Mouse (Mus musculus) lung, embryonic 16.5 days (tissue): Measurements from ENCODE around the gene Ric1. TPM values are rescaled to one million over a fixed set of nuclear protein-coding genes. Genes with fewer than 3 reads are reported as not detected.
"Not testable (repeated sequence)": the region's sequence is repeated elsewhere in the genome, so short reads cannot be mapped to it uniquely, and the experiment has no call there.

ENCODE experiments used
- ATAC-seq: fragments of 200-750 bp; cut with Nextera tagmentation; 2 replicates; pipeline ENCODE4 v1.8.0; 2017; ENCODE audit warnings: low read depth, mild to moderate bottlenecking, moderate library complexity
- H3K27ac ChIP-seq: fragments of 300-500 bp; sonication (generic); 2 replicates; pipeline ENCODE4 v1.5.1; 2014; ENCODE audit warnings: mild to moderate bottlenecking, control low read depth, low read length
- H3K27me3 ChIP-seq: fragments of 300-500 bp; sonication (generic); 2 replicates; pipeline ENCODE4 v1.6.1; 2014; ENCODE audit warnings: low read depth, low read length, mixed read lengths; ENCODE audit not compliant: control insufficient read depth, insufficient read depth
- H3K36me3 ChIP-seq: fragments of 300-500 bp; sonication (generic); 2 replicates; pipeline ENCODE4 v1.6.1; 2014; ENCODE audit warnings: low read length; ENCODE audit not compliant: control insufficient read depth, insufficient read depth
- H3K4me1 ChIP-seq: fragments of 300-500 bp; sonication (generic); replicated peaks from 2 replicates; pipeline ENCODE4 v1.6.1; 2014; ENCODE audit warnings: low read length, mixed read lengths; ENCODE audit not compliant: control insufficient read depth, insufficient read depth
- H3K4me2 ChIP-seq: fragments of 300-500 bp; sonication (generic); 2 replicates; pipeline ENCODE4 v1.6.1; 2014; ENCODE audit warnings: low read depth, low read length, control low read depth
- H3K4me3 ChIP-seq: fragments of 300-500 bp; sonication (generic); 2 replicates; pipeline ENCODE4 v1.5.1; 2014; ENCODE audit warnings: mild to moderate bottlenecking, low read length, control low read depth
- H3K9ac ChIP-seq: fragments of 300-500 bp; sonication (generic); 2 replicates; pipeline ENCODE4 v1.6.1; 2014; ENCODE audit warnings: low read length, control low read depth
- H3K9me3 ChIP-seq: fragments of 300-500 bp; sonication (generic); 2 replicates; pipeline ENCODE4 v1.6.1; 2016; ENCODE audit warnings: low read length; ENCODE audit not compliant: control insufficient read depth
- WGBS: fragments of 180-500 bp; shearing (Covaris S2); extraction: QIAGEN DNeasy Blood & Tissue Kit; methylation state at CpG from one replicate; pipeline ENCODE4 v1.1.7; 2014; 5-methylcytosine and 5-hydroxymethylcytosine counted together
- polyA plus RNA-seq: library from polyadenylated mRNA; unstranded; fragments of >200 nt; fragmentation: Nextera tagmentation; extraction: Ambion mirVana; gene quantifications from 2 replicates; pipeline ENCODE4 v1.2.1, GENCODE M21; 2015

Ric1 gene
- polyA plus RNA-seq, 1 experiment from 2014 or later, result 13.5 TPM

DNA sequence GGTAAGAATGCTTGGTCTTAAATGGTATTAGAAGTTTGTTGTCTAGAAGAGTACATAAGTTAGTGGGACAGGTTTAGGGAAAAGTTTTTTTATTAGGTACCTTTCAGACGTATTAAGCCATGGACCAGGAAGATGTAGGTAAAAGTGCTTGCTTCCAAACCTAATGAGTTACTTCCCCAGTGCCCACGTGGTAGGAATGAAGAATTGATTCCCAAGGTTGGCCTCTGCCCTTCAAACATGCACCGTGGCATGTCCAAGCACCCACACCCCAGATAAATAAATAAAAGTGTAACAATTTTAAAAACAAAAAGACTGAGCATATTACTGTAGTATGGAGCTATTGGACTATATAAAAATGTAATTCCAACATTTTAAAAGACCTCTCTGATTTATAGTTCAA is 40.5 kb downstream of the Ric1 start:
- H3K36me3 ChIP-seq, result no peaks in the 10 kb centered on the region
- H3K27ac ChIP-seq, result peak overlapping the region; percentile 82
- H3K4me3 ChIP-seq, result no peak overlapping the region
- no peak overlapping the region for H3K4me2 ChIP-seq
- no peak overlapping the region for H3K9ac ChIP-seq
- no peaks in the 10 kb centered on the region for H3K4me1 ChIP-seq
- WGBS, result 37% methylated on average over 3 of the region's 3 CpGs
- no peaks in the 10 kb centered on the region for H3K9me3 ChIP-seq
- H3K27me3 ChIP-seq, result no peaks in the 10 kb centered on the region
- ATAC-seq, result no peak

DNA sequence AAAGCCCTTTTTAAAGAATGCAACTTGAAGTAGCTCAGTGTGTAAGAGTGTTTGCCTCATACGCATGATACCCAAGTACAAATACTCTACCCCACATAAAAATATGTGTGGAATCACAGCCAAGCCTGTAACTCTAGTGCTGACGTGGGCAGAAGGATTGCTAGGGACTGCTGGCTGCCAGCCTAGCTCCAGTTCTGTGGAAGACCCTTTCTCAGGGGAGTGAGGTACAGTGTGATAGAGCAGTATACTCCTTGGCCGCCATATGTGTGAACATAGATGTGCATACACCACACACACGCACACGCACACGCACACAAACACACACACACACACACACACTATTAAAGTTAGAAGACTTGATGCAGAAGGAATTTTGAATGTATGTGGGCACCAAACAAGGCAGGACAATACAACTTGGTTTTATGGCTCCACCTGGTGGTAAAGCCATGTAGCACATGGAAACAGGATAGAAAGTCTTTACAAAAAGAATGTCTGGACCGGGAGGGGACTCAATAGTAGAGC is 41.2 kb downstream of the Ric1 start:
- H3K4me2 ChIP-seq, result no peak overlapping the region
- H3K4me3 ChIP-seq, result no peak overlapping the region
- H3K27ac ChIP-seq, result peak overlapping the region; percentile 82
- H3K36me3 ChIP-seq, result no peaks in the 10 kb centered on the region
- H3K27me3 ChIP-seq, result no peaks in the 10 kb centered on the region
- WGBS, result 45% methylated on average over 7 of the region's 7 CpGs
- no peak overlapping the region for H3K9ac ChIP-seq
- ATAC-seq, result peak; percentile 94
- H3K9me3 ChIP-seq, result no peaks in the 10 kb centered on the region
- H3K4me1 ChIP-seq, result no peaks in the 10 kb centered on the region

DNA sequence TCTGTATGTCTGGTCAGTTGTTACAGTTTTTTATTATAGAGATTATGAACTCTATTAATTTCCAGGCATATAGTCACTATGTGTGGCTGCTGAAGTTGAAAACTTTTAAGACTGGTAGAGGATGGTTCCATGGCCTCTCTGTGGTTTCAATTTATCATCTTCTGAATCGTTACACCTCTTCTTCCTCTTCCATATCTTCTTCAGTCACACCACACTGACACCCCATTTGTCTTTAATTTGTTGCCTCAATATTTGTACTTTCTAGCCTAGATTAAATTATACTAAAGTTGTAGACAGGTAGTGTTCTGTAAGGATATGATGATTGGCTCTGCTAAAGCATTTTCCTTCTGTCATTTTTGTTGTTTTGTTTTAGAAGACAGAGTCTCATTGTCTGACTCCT is 44.4 kb downstream of the Ric1 start:
- Histone ChIP-seq H3K27ac (no peak overlapping the region), H3K4me1 (no peaks in the 10 kb centered on the region), H3K9ac (no peak overlapping the region), H3K4me2 (no peak overlapping the region), H3K4me3 (no peak overlapping the region), H3K36me3 (peaks cover 8% of the 10 kb centered on the region), H3K27me3 (no peaks in the 10 kb centered on the region), H3K9me3 (no peaks in the 10 kb centered on the region)
- WGBS, result 74% methylated on average over 1 of the region's 1 CpGs
- no peak for ATAC-seq

DNA sequence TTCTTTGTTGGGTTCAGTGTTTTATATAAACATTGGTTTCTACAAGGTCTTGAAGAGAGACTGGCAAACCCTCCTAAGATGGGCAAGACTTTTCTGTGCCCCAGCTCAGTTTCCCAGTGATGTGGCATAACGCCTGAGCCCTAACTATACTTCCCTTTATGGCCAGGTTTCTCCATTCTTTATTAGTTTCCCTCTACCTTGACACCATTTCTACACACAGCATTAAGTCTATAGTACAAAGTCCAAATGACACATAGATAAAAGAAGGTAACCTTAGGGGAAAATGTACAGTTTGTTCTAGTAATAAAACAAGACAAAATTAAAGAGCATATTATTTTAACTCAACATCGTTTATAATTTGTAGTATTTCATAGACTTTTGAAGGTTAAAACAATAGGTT is 60.4 kb downstream of the Ric1 start:
- H3K4me1 ChIP-seq, result no peaks in the 10 kb centered on the region
- no peak overlapping the region for H3K4me2 ChIP-seq
- no peak for ATAC-seq
- H3K9ac ChIP-seq, result no peak overlapping the region
- H3K36me3 ChIP-seq, result peaks cover 18% of the 10 kb centered on the region; the same call in 1 of the 2 replicates
- no peaks in the 10 kb centered on the region for H3K27me3 ChIP-seq
- no peak overlapping the region for H3K4me3 ChIP-seq
- WGBS, result 89% methylated on average over 2 of the region's 2 CpGs
- H3K27ac ChIP-seq, result no peak overlapping the region
- H3K9me3 ChIP-seq, result no peaks in the 10 kb centered on the region

DNA sequence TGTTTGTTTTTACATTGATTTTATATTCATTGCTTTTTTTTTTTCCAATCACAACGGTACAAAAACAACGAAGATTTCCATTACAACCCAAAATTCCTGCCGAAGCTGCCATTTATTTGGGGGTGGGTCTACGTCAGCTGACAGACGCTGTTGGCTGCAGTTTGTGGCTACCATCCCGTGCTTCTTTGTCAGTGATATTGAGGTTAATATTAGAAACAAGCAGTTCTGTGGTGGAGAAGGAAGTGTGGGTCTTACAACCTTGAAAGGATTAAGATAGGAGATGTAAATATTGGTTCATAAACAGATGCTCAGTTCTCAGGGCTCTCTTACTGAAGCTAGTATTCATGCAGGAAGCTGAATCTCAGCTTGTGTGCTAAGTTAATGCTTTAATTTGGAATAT is 61.7 kb downstream of the Ric1 start:
- no peaks in the 10 kb centered on the region for H3K4me1 ChIP-seq
- H3K27ac ChIP-seq, result no peak overlapping the region
- H3K4me3 ChIP-seq, result no peak overlapping the region
- 69% methylated on average over 6 of the region's 6 CpGs for WGBS
- H3K4me2 ChIP-seq, result no peak overlapping the region
- no peaks in the 10 kb centered on the region for H3K27me3 ChIP-seq
- no peaks in the 10 kb centered on the region for H3K9me3 ChIP-seq
- ATAC-seq, result no peak
- H3K9ac ChIP-seq, result no peak overlapping the region
- H3K36me3 ChIP-seq, result peaks cover 21% of the 10 kb centered on the region

DNA sequence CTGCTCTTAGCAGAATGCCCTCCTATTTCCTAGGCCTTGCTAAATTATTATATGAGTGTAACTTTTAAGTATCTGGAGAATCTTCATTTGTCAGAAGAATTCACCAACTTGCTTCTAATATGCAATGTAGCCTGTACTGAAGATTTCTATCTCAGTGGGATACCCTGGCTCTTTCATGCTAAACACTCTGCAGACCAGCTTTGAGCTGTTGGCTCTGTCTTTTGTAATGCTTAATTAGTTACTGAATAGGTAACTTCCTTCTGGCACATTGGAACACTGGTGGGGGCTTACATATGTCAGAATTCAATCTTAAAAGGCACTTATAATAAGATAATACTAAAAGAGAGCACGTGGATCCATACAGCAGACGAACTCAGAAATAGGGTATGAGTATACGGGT is 71.7 kb downstream of the Ric1 start:
- H3K27ac ChIP-seq, H3K4me2 ChIP-seq, H3K9ac ChIP-seq, H3K27me3 ChIP-seq, ATAC-seq, H3K4me1 ChIP-seq, H3K4me3 ChIP-seq, H3K9me3 ChIP-seq: not testable (repeated sequence)
- 88% methylated on average over 3 of the region's 3 CpGs for WGBS
- H3K36me3 ChIP-seq, result peaks cover 19% of the 10 kb centered on the region

DNA sequence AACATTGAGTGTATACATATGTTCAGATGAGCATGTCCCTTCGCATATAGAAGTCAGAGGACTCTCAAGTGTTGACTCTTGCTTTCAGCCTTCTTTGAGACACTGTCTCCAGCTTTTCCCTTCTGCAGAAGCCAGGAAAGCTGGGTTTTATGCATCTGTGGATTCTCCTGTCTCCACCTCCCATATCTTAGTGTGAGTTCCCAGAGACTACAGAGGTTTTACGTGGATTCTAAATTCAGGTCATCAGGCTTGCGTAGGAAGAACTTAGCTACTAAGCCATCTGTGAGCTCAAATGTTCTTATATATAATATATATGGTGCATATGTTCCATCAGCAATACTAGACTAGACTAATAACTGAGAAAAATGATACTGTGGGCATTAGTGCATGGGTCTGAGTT is 74.2 kb downstream of the Ric1 start:
- no peaks in the 10 kb centered on the region for H3K9me3 ChIP-seq
- H3K27me3 ChIP-seq, result no peaks in the 10 kb centered on the region
- no peak overlapping the region for H3K4me3 ChIP-seq
- no peak overlapping the region for H3K9ac ChIP-seq
- peaks cover 16% of the 10 kb centered on the region for H3K36me3 ChIP-seq
- no peaks in the 10 kb centered on the region for H3K4me1 ChIP-seq
- WGBS, result 95% methylated on average over 3 of the region's 3 CpGs
- no peak overlapping the region for H3K27ac ChIP-seq
- no peak overlapping the region for H3K4me2 ChIP-seq
- ATAC-seq, result no peak

DNA sequence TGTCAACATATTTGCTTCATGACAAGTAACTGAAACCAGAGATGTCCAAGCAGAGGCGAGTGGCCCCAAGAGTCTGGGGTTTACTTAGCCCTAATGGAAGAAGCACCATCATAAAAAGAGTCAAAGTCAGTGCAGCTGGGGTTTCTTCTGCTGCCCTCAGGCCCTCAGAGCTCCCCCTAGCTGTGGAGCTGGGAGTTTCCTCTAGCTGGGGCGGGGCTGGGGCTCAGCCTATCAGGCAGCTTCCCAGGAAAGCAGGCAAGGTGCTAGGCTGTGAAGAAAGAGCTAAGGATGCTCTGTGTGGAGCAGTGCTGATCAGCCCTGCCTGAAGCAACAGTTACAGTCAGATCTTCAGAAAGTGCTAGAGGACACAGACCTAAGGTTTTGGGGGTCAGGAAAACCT is 74.9 kb downstream of the Ric1 start:
- H3K27ac ChIP-seq, result no peak overlapping the region
- peaks cover 19% of the 10 kb centered on the region for H3K36me3 ChIP-seq
- 95% methylated on average over 2 of the region's 2 CpGs for WGBS
- no peak overlapping the region for H3K4me3 ChIP-seq
- no peaks in the 10 kb centered on the region for H3K4me1 ChIP-seq
- ATAC-seq, result no peak
- H3K27me3 ChIP-seq, result no peaks in the 10 kb centered on the region
- no peak overlapping the region for H3K4me2 ChIP-seq
- no peak overlapping the region for H3K9ac ChIP-seq
- no peaks in the 10 kb centered on the region for H3K9me3 ChIP-seq

DNA sequence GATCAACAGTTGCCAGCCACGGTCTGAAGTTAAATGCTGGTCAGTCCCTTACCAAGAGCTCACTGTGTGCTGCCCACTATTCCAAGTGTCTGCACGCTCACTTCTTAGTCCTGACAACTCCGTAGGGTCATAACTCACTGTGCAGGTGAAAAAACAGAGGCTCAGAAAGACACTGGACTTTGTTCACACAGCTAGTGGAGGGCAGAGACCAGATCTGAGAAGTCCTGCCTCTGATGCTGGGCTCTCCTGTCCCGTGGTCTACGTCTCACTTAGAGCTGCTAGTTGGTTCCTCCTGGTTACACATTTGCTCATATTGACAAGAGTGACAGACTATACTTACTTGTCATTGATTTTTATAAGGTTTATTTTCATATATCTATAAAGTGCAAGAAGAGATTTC is 76.9 kb downstream of the Ric1 start:
- ATAC-seq, result no peak
- no peaks in the 10 kb centered on the region for H3K4me1 ChIP-seq
- no peaks in the 10 kb centered on the region for H3K27me3 ChIP-seq
- H3K36me3 ChIP-seq, result peaks cover 29% of the 10 kb centered on the region
- H3K4me3 ChIP-seq, result no peak overlapping the region
- no peak overlapping the region for H3K9ac ChIP-seq
- H3K9me3 ChIP-seq, result no peaks in the 10 kb centered on the region
- no peak overlapping the region for H3K27ac ChIP-seq
- H3K4me2 ChIP-seq, result no peak overlapping the region
- 87% methylated on average over 5 of the region's 5 CpGs for WGBS
